In genomic region chr7:112149113-112149512, GRCm38 (mm10) we compare ENCODE assay signal across 19 mouse cellular contexts. TPM values are rescaled to one million over a fixed set of nuclear protein-coding genes. Genes with fewer than 3 reads are reported as not detected.
"Had no signal": no experiment of that assay in that cellular context is flagged by ENCODE, and none has a peak within 500 bp of the region (broad histone marks: within the 10 kb centered on the region; RNA-seq: fewer than 3 reads in every experiment).

No protein-coding gene starts in this region.

- H3K4me2 ChIP-seq: limb, embryonic 12.5 days; limb, embryonic 15.5 days; liver, embryonic 11.5 days; lung, embryonic 14.5 days; midbrain, embryonic 12.5 days; midbrain, embryonic 15.5 days; neural tube, embryonic 12.5 days; neural tube, embryonic 15.5 days had no signal

- H3K4me3 ChIP-seq: limb, embryonic 12.5 days; limb, embryonic 15.5 days; midbrain, embryonic 12.5 days; midbrain, embryonic 15.5 days; neural tube, embryonic 12.5 days; neural tube, embryonic 15.5 days had no signal

- H3K27me3 ChIP-seq: limb, embryonic 12.5 days; limb, embryonic 15.5 days; midbrain, embryonic 12.5 days; midbrain, embryonic 15.5 days; neural tube, embryonic 12.5 days; neural tube, embryonic 15.5 days had no signal

- H3K27ac ChIP-seq: limb, embryonic 12.5 days; liver, embryonic 14.5 days; macrophage; midbrain, embryonic 12.5 days; midbrain, embryonic 15.5 days; neural tube, embryonic 12.5 days; neural tube, embryonic 15.5 days had no signal

- DNase-seq: kidney, postnatal 14 days; kidney, postnatal 4 days; left cerebral cortex, postnatal 4 days; liver, postnatal 0 days; lung, embryonic 14.5 days; right cerebral cortex, adult 18-20 months; right cerebral cortex, postnatal 25 days; thymus, adult 18-20 months; thymus, postnatal 36 days had no signal

- H3K9me3 ChIP-seq: limb, embryonic 12.5 days; limb, embryonic 15.5 days; midbrain, embryonic 12.5 days; midbrain, embryonic 15.5 days; neural tube, embryonic 12.5 days; neural tube, embryonic 15.5 days had no signal

- H3K36me3 ChIP-seq: midbrain, embryonic 12.5 days; midbrain, embryonic 15.5 days; neural tube, embryonic 12.5 days; neural tube, embryonic 15.5 days had no signal

- H3K4me1 ChIP-seq: midbrain, embryonic 15.5 days had no signal

- H3K9ac ChIP-seq: limb, embryonic 12.5 days; limb, embryonic 15.5 days; liver, embryonic 14.5 days; liver, postnatal 0 days; lung, embryonic 14.5 days; midbrain, embryonic 12.5 days; midbrain, embryonic 15.5 days; neural tube, embryonic 12.5 days; neural tube, embryonic 15.5 days had no signal

- ATAC-seq: liver, postnatal 0 days; lung, postnatal 0 days; midbrain, embryonic 15.5 days had no signal

RNA-seq across cellular contexts. Expression of gene Dkk3, which starts 9.7 kb away (rescaled TPM):
- polyA plus RNA-seq: macrophage had no signal
